Mouse (Mus musculus) cerebellum, adult 9-11 months (tissue): ENCODE measurements around the gene Nap1l5.
A peak's percentile ranks its signal among the peaks of the same experiment; 100 is the strongest.

Experiments used
- DNase-seq: peaks from one replicate; pipeline ENCODE4 v3.0.0; 2022

Nap1l5 gene

GRCm38 (mm10) chr6:58906852-58907261 is at the start of gene Nap1l5:
TSS of gene Nap1l5 (minus strand) at chr6:58907076.
- peak; percentile 93 for DNase-seq

DNA sequence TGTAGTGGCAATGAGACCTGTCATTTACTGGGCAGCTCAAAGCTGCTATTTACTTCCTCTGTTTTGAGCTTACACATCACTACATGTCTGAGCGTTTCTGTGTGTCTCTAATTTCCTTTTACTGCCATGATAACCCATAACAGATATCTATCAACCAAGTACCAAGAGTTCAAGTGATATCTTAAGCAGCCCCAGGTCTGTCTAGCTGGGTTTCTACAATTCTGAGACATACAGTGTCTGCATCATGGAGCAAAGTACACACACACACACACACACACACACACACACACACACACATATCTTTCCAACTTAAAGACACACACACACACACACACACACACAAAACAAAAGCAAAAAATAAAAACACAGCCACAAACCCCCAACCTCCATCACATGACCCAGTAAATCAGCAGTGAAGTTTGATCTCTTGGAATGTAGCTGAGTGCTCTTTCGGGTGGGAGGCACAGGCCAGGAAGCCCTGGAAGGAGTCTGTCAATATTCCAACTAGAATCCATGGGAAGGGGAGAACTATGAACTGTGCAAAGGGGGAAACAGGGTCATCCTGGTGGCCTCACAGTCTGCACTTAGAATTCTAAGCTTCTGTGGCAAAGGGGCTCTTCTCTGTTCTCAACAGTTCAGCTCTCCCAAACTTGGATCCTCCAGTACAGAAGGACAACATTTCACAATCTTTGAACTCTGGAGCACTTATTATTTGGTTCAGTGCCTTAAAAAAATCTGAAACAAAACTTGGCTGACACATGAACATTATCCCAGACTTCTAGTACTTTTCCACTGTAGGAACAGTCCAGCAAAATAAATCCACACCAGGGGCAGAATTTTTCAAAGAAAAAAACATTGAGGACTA is 44.5 kb upstream of the Nap1l5 start:
- DNase-seq: no peak

DNA sequence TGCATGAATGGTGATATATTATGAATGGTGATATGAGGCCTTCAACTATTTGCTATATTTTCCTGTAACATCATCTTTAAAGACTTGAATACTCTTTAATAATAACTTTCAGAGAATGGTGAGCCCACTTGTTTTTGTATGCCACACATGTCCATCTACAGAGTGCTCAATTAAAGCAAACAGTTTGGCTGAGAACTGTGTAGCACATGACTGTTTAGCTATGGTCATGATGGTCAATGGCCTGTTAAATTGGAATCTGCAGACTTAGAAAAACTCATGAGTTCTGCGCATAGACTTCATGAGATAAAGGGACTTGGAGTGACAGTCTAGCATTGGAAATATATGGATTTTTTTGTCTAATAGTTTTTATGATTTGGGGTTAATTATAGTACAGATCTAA is 43.5 kb upstream of the Nap1l5 start:
- DNase-seq: no peak

DNA sequence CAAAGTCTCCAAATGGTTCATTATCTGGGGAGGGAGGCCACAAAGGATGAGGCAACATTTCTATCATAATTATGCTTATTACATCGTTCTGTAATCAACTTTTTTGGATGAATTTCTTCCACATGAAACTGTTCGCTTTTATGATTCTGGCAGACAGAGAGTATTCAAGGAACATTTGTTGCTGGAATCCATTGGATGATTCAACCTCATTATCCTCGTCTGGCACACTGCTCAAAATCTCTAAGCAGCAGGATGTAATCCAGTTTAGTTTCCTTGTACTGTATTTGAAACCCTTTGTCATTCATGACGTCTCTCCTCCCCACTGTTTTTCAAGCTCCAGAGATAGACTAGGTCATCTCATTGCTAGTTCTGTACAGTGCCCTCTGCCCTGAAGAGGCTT is 40.0 kb upstream of the Nap1l5 start:
- DNase-seq: no peak

GRCm38 (mm10) chr6:58946246-58946645 is 39.4 kb upstream of the Nap1l5 start:
- no peak for DNase-seq

GRCm38 (mm10) chr6:58943958-58944357 is 37.1 kb upstream of the Nap1l5 start:
- no peak for DNase-seq

- no peak for DNase-seq
Measured at GRCm38 (mm10) chr6:58942276-58942675, 35.4 kb upstream of the Nap1l5 start.

DNA sequence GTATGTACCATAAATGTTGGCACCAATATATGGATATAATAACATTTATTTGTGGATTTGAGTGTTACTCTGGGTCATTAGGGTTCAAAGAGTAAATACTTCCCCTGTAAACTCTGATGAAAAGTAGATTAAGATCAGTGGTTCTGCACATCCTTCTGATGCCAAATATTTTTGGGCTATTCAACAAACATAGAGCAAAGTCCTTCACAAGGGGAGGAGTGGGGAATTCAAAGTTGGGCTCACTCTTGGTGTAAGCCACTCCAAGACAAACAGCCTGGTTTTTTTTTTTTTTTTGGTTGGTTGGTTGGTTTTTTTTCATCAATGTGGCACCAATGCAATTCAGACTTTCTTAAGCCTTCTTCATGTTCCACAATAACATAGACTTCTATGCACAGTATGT is 30.9 kb upstream of the Nap1l5 start:
- no peak for DNase-seq

DNA sequence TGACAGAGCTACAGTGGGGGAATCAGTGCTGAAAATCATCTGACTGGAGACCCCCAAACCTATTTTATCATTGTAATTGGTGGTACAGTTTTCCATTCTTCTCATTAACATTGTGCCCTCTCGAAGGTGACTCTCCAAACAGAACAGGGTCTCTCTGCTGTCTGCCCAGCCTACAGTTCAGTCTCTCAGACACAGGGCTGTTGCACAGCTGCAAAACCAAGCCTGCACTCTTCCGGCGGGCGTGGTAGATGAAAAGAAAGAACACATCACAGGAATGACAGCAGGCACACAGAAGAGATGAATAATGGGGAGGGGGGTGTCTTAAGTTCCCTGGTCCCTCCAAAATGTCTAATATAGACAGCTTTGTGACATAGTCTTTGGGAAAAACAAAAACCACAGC is 27.3 kb upstream of the Nap1l5 start:
- no peak for DNase-seq

- peak; percentile 78 for DNase-seq
Measured at GRCm38 (mm10) chr6:58933189-58933913, 26.5 kb upstream of the Nap1l5 start.

- no peak for DNase-seq
Measured at GRCm38 (mm10) chr6:58932515-58933188, 25.8 kb upstream of the Nap1l5 start.

GRCm38 (mm10) chr6:58931149-58931548 is 24.3 kb upstream of the Nap1l5 start:
- no peak for DNase-seq

- peak; percentile 43 for DNase-seq
Measured at GRCm38 (mm10) chr6:58929911-58930431, 23.1 kb upstream of the Nap1l5 start.

GRCm38 (mm10) chr6:58927881-58928280 is 21.0 kb upstream of the Nap1l5 start:
- DNase-seq: peak; percentile 87

DNA sequence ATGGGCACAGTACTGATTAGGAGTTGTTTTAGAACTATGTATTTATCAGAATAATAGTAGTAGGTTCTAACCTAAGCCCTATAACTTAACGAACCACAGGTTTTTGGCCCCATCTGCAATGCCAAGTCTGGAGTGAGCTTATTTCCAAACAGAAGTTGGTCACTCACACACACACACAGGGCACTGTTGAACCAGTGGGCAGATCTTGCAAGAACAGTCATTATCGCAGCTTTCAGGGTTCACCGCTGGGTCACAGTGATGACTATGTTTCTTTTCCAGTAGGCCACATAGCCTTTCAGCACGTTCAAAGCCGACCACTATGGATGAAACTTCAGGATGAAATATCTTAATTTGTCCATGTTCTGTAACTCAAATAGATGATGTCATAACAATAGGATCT is 15.6 kb upstream of the Nap1l5 start:
- no peak for DNase-seq

- no peak for DNase-seq
Measured at GRCm38 (mm10) chr6:58921623-58922022, 14.7 kb upstream of the Nap1l5 start.

DNA sequence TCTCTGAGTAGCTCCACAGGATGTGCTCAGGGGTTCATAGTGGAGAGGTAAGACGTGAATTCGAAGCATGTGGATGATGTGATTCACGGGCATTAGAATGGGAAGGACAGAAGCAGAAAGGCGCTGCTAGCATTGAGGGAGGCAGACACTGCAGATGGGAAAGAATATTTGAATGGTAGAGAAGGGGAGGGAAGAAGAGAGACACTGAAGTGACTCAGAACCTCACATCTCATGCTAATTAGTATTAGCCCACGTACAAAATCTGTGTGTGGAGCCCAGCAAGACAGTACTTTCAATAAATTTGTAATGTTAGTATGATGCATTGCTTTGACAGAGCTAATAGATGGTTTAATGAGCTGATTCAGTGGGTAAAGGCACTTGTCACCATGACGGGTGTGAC is 13.9 kb upstream of the Nap1l5 start:
- DNase-seq: no peak

DNA sequence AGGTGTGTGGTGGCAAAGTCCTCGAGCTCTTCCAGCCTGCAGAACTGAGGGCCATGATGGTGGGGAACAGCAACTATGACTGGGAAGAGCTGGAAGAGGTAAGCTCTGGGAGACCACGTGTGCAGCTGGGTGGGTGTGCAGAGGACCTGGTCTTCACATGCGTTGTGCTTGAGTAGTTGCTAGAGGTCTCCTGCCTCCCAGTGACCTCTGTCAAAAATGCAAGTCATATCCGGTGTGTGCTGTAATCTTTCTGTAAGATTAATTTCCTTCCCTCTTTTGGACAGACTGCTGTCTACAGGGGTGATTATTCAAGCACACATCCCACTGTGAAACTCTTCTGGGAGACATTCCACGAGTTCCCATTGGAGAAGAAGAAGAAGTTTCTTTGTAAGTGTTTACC is 9.6 kb upstream of the Nap1l5 start:
- no peak for DNase-seq

- no peak for DNase-seq
Measured at GRCm38 (mm10) chr6:58913971-58914370, 7.1 kb upstream of the Nap1l5 start.

DNA sequence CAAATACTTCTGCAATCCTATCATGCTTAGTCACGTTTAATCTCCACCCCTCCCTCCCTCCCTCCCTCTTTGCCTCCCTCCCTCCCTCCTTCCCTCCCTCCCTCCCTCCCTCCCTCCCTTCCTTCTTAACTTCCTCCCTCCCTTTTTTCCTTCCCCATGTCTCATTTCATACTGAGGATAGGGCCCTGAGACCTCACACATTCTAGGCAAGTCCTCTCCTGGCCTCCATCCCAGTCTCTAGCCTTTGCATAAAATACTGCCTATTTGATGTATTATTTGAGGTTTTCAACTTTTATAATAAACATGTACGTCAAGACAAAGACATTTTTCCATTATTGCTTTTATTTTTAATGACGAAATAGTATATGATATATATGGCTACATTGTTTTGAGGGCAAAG is 6.7 kb upstream of the Nap1l5 start:
- DNase-seq: no peak

GRCm38 (mm10) chr6:58912842-58913241 is 6.0 kb upstream of the Nap1l5 start:
- no peak for DNase-seq

DNA sequence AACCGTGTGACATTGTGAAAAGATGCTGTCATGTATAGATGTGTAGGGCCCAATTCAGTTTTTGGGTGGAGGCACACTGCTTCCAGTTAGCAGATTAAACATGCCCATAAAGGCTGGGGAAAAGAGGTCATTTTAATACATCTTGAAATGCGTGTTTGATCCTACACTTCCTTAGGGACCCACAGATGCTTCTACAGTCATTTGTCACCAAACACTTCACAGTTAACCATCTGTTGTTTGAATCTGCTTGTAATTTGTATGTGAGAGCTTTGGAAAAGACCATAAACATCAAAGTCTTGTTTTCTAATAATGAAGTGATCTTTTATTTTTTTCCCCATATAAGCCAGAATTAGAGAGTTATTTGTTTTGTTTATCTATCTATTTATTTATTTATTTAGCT is 915 bp upstream of the Nap1l5 start:
- no peak for DNase-seq

- DNase-seq: no peak
Measured at GRCm38 (mm10) chr6:58907336-58907735, 460 bp upstream of the Nap1l5 start.
